Mouse (Mus musculus) hindbrain, embryonic 16.5 days (tissue): ENCODE data around the gene Pcdh10. TPM values are rescaled to one million over a fixed set of nuclear protein-coding genes. Genes with fewer than 3 reads are reported as not detected.

Experiments
- ATAC-seq: fragments of 200-750 bp; cut with Nextera tagmentation; 2 replicates; pipeline ENCODE4 v1.8.0; 2017; ENCODE audit warnings: moderate TSS enrichment, moderate library complexity
- H3K27ac ChIP-seq: fragments of 300-500 bp; sonication (generic); 2 replicates; pipeline ENCODE4 v1.5.1; 2014; ENCODE audit warnings: low read depth, mild to moderate bottlenecking, control low read depth, low read length, moderate library complexity
- H3K27me3 ChIP-seq: fragments of 300-500 bp; sonication (generic); replicated peaks from 2 replicates; pipeline ENCODE4 v1.6.1; 2014; ENCODE audit warnings: low read length; ENCODE audit not compliant: control insufficient read depth, insufficient read depth
- H3K36me3 ChIP-seq: fragments of 300-500 bp; sonication (generic); 2 replicates; pipeline ENCODE4 v1.6.1; 2014; ENCODE audit warnings: mild to moderate bottlenecking, low read length, moderate library complexity, mixed read lengths; ENCODE audit not compliant: control insufficient read depth, insufficient read depth
- H3K4me1 ChIP-seq: fragments of 300-500 bp; sonication (generic); 2 replicates; pipeline ENCODE4 v1.6.1; 2014; ENCODE audit warnings: low read depth, low read length; ENCODE audit not compliant: control insufficient read depth, insufficient read depth
- H3K4me2 ChIP-seq: fragments of 300-500 bp; sonication (generic); 2 replicates; pipeline ENCODE4 v1.6.1; 2014; ENCODE audit warnings: mild to moderate bottlenecking, low read length, control low read depth, moderate library complexity
- H3K4me3 ChIP-seq: fragments of 300-500 bp; sonication (generic); 2 replicates; pipeline ENCODE4 v1.5.1; 2014; ENCODE audit warnings: mild to moderate bottlenecking, low read length, control low read depth, moderate library complexity
- H3K9ac ChIP-seq: fragments of 300-500 bp; sonication (generic); 2 replicates; pipeline ENCODE4 v1.6.1; 2014; ENCODE audit warnings: low read depth, mild to moderate bottlenecking, control low read depth, low read length, moderate library complexity
- H3K9me3 ChIP-seq: fragments of 300-500 bp; sonication (generic); 2 replicates; pipeline ENCODE4 v1.6.1; 2014; ENCODE audit warnings: mild to moderate bottlenecking, low read length, moderate library complexity; ENCODE audit not compliant: control insufficient read depth
- WGBS: fragments of 180-500 bp; shearing (Covaris S2); extraction: QIAGEN DNeasy Blood & Tissue Kit; methylation state at CpG from one replicate; pipeline ENCODE4 v1.1.7; 2014; 5-methylcytosine and 5-hydroxymethylcytosine counted together
- polyA plus RNA-seq: library from polyadenylated mRNA; unstranded; fragments of >200 nt; fragmentation: Nextera tagmentation; extraction: Ambion mirVana; gene quantifications from 2 replicates; pipeline ENCODE4 v1.2.1, GENCODE M21; 2015

Gene Pcdh10
- 18.9 and 19.0 TPM in 2 replicates for polyA plus RNA-seq

GRCm38 (mm10) chr3:45378145-45378544, at the start of gene Pcdh10:
Gene Pcdh10, plus strand, starts transcription at chr3:45378398.
- H3K4me3 ChIP-seq: peak within 1 kb of the TSS; percentile 73
- H3K27me3 ChIP-seq: no peaks in the 10 kb centered on the region
- peak; percentile 85 for ATAC-seq
- no peaks in the 10 kb centered on the region for H3K36me3 ChIP-seq
- peak within 1 kb of the TSS; percentile 68 for H3K9ac ChIP-seq
- H3K27ac ChIP-seq: peak within 1 kb of the TSS; percentile 86
- H3K9me3 ChIP-seq: no peaks in the 10 kb centered on the region
- no peaks in the 10 kb centered on the region for H3K4me1 ChIP-seq
- H3K4me2 ChIP-seq: peak within 1 kb of the TSS; percentile 65
- 0% methylated on average over 26 of the region's 26 CpGs for WGBS

- H3K9ac ChIP-seq: no peak overlapping the region
- WGBS: 97% methylated on average over 1 of the region's 1 CpGs
- no peaks in the 10 kb centered on the region for H3K27me3 ChIP-seq
- no peak overlapping the region for H3K4me2 ChIP-seq
- H3K27ac ChIP-seq: no peak overlapping the region
- no peak overlapping the region for H3K4me3 ChIP-seq
- no peaks in the 10 kb centered on the region for H3K9me3 ChIP-seq
- no peaks in the 10 kb centered on the region for H3K36me3 ChIP-seq
- ATAC-seq: no peak
- H3K4me1 ChIP-seq: no peaks in the 10 kb centered on the region
These were observed 22.3 kb upstream of the Pcdh10 start for GRCm38 (mm10) chr3:45355919-45356318.

GRCm38 (mm10) chr3:45368952-45369351, 9.2 kb upstream of the Pcdh10 start:
- Histone ChIP-seq H3K4me2 (no peak overlapping the region), H3K4me1 (no peaks in the 10 kb centered on the region), H3K36me3 (no peaks in the 10 kb centered on the region), H3K4me3 (no peak overlapping the region), H3K27me3 (no peaks in the 10 kb centered on the region), H3K9me3 (no peaks in the 10 kb centered on the region), H3K27ac (no peak overlapping the region), H3K9ac (no peak overlapping the region)
- WGBS: 61% methylated on average over 1 of the region's 1 CpGs
- no peak for ATAC-seq

GRCm38 (mm10) chr3:45375761-45376500, 2.3 kb upstream of the Pcdh10 start:
- peak overlapping the region; percentile 65 for H3K4me2 ChIP-seq
- H3K9ac ChIP-seq: peak overlapping the region; percentile 68
- H3K4me3 ChIP-seq: peak overlapping the region; percentile 73
- H3K36me3 ChIP-seq: no peaks in the 10 kb centered on the region
- WGBS: under 1% methylated on average over 27 of the region's 27 CpGs
- H3K27me3 ChIP-seq: no peaks in the 10 kb centered on the region
- peak; percentile 27 for ATAC-seq
- no peaks in the 10 kb centered on the region for H3K4me1 ChIP-seq
- H3K27ac ChIP-seq: peak overlapping the region; percentile 86
- no peaks in the 10 kb centered on the region for H3K9me3 ChIP-seq

GRCm38 (mm10) chr3:45376501-45377390, 1.5 kb upstream of the Pcdh10 start:
- Histone ChIP-seq H3K9ac (peak overlapping the region; percentile 68), H3K4me2 (peak overlapping the region; percentile 65), H3K9me3 (no peaks in the 10 kb centered on the region), H3K27ac (peak overlapping the region; percentile 86), H3K4me1 (no peaks in the 10 kb centered on the region), H3K4me3 (peak overlapping the region; percentile 73), H3K27me3 (no peaks in the 10 kb centered on the region), H3K36me3 (no peaks in the 10 kb centered on the region)
- WGBS: under 1% methylated on average over 59 of the region's 59 CpGs
- peak; percentile 29 for ATAC-seq

- WGBS: 0% methylated on average over 26 of the region's 26 CpGs
- no peaks in the 10 kb centered on the region for H3K27me3 ChIP-seq
- peak overlapping the region; percentile 65 for H3K4me2 ChIP-seq
- no peaks in the 10 kb centered on the region for H3K9me3 ChIP-seq
- peak; percentile 18; the same call in 1 of the 2 replicates for ATAC-seq
- H3K36me3 ChIP-seq: no peaks in the 10 kb centered on the region
- peak overlapping the region; percentile 86 for H3K27ac ChIP-seq
- H3K9ac ChIP-seq: peak overlapping the region; percentile 68
- peak overlapping the region; percentile 73 for H3K4me3 ChIP-seq
- H3K4me1 ChIP-seq: no peaks in the 10 kb centered on the region
These were observed 703 bp upstream of the Pcdh10 start for GRCm38 (mm10) chr3:45377391-45377998.

- Histone ChIP-seq H3K36me3 (no peaks in the 10 kb centered on the region), H3K27me3 (no peaks in the 10 kb centered on the region), H3K4me3 (peak overlapping the region; percentile 73), H3K27ac (peak overlapping the region; percentile 76), H3K4me1 (no peaks in the 10 kb centered on the region), H3K9me3 (no peaks in the 10 kb centered on the region), H3K9ac (peak overlapping the region; percentile 68), H3K4me2 (peak overlapping the region; percentile 65)
- peak; percentile 19 for ATAC-seq
- 2% methylated on average over 29 of the region's 29 CpGs for WGBS
These were observed 1.4 kb downstream of the Pcdh10 start for GRCm38 (mm10) chr3:45379541-45379971.

- Histone ChIP-seq H3K27ac (peak overlapping the region; percentile 76), H3K9ac (peak overlapping the region; percentile 68), H3K9me3 (no peaks in the 10 kb centered on the region), H3K36me3 (no peaks in the 10 kb centered on the region), H3K27me3 (no peaks in the 10 kb centered on the region), H3K4me1 (peaks cover 4% of the 10 kb centered on the region), H3K4me3 (peak overlapping the region; percentile 73), H3K4me2 (peak overlapping the region; percentile 65)
- WGBS: under 1% methylated on average over 52 of the region's 55 CpGs
- ATAC-seq: no peak
These were observed 2.0 kb downstream of the Pcdh10 start for GRCm38 (mm10) chr3:45379972-45380761.
